Mouse (Mus musculus) thymus, adult 2 months (tissue): Measurements from ENCODE around the gene Nudt19. TPM values are rescaled to one million over a fixed set of nuclear protein-coding genes. Genes with fewer than 3 reads are reported as not detected.

Experiments used
- DNase-seq: peaks from one replicate; pipeline ENCODE4 v3.0.0; 2021
- H3K27ac ChIP-seq: fragments of 200-500 bp; 2 replicates; pipeline ENCODE4 v1.5.1; 2012; ENCODE audit warnings: low read length, control low read depth; ENCODE audit not compliant: control insufficient read depth, insufficient read depth
- H3K27me3 ChIP-seq: fragments of 200-500 bp; 2 replicates; pipeline ENCODE4 v1.6.1; 2012; ENCODE audit warnings: mild to moderate bottlenecking, low read length, moderate library complexity, mixed read lengths; ENCODE audit not compliant: control insufficient read depth, insufficient read depth
- H3K36me3 ChIP-seq: fragments of 200-500 bp; 2 replicates; pipeline ENCODE4 v1.6.1; 2012; ENCODE audit warnings: mild to moderate bottlenecking, low read length, moderate library complexity; ENCODE audit not compliant: control insufficient read depth, insufficient read depth
- H3K4me1 ChIP-seq: fragments of 200-500 bp; replicated peaks from 2 replicates; pipeline ENCODE4 v1.6.1; 2012; ENCODE audit warnings: low read length; ENCODE audit not compliant: control insufficient read depth, insufficient read depth
- H3K4me3 ChIP-seq: fragments of 200-500 bp; 2 replicates; pipeline ENCODE4 v1.5.1; 2012; ENCODE audit warnings: mild to moderate bottlenecking, low read length, control low read depth, moderate library complexity; ENCODE audit not compliant: control insufficient read depth, insufficient read depth
- CTCF ChIP-seq: fragments of 200-500 bp; IDR thresholded peaks from 2 replicates; pipeline ENCODE4 v1.5.1; 2012; ENCODE audit warnings: mild to moderate bottlenecking, control low read depth, low read length, moderate library complexity, borderline replicate concordance; ENCODE audit not compliant: control insufficient read depth, poor library complexity, insufficient read depth; ENCODE audit errors: extremely low read depth
- POLR2A ChIP-seq: fragments of 200-500 bp; IDR thresholded peaks from 2 replicates; pipeline ENCODE4 v1.6.1; 2012; ENCODE audit warnings: mild to moderate bottlenecking, low read length, control low read depth, moderate library complexity; ENCODE audit not compliant: control insufficient read depth, poor library complexity, insufficient read depth; ENCODE audit errors: extremely low read depth
- WGBS: fragments of 180-500 bp; shearing (Covaris S2); methylation state at CpG from one replicate; pipeline ENCODE4 v1.1.7; 2018; 5-methylcytosine and 5-hydroxymethylcytosine counted together
- polyA plus RNA-seq: library from polyadenylated mRNA; depleted of rRNA; stranded (reverse); fragments of >200 nt; gene quantifications from 2 replicates; pipeline ENCODE4 v1.2.3, GENCODE M21; 2012

Gene Nudt19
- polyA plus RNA-seq, 1 experiment = 40.2 TPM

DNA sequence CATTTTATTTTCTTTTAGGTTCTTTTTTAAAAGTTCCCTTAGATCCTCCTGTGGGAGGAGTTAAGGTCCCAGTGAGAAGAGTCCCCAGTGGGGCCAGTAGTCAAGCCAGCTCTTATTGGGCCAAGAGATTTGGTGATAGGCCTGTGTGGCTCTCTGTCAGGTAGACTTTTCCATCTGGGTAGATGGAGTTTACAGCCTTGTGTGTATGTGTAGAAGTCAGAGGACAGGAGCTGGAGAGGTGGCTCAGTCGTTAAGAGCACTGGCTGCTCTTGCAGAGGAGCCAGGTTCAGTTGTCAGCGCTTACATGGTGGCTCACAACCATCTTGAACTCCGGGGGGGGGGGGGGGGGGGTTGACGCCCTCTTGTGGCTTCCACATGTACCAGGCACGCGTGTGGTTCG, 33.4 kb upstream of the Nudt19 start:
- H3K27me3 ChIP-seq = peaks cover 5% of the 10 kb centered on the region; the same call in 1 of the 2 replicates
- H3K36me3 ChIP-seq = peaks cover 14% of the 10 kb centered on the region
- H3K4me3 ChIP-seq = no peak overlapping the region
- 40% methylated on average over 7 of the region's 7 CpGs for WGBS
- TF ChIP-seq CTCF (no peak), POLR2A (no peak)
- H3K27ac ChIP-seq = no peak overlapping the region
- DNase-seq = no peak
- H3K4me1 ChIP-seq = peaks cover 28% of the 10 kb centered on the region

DNA sequence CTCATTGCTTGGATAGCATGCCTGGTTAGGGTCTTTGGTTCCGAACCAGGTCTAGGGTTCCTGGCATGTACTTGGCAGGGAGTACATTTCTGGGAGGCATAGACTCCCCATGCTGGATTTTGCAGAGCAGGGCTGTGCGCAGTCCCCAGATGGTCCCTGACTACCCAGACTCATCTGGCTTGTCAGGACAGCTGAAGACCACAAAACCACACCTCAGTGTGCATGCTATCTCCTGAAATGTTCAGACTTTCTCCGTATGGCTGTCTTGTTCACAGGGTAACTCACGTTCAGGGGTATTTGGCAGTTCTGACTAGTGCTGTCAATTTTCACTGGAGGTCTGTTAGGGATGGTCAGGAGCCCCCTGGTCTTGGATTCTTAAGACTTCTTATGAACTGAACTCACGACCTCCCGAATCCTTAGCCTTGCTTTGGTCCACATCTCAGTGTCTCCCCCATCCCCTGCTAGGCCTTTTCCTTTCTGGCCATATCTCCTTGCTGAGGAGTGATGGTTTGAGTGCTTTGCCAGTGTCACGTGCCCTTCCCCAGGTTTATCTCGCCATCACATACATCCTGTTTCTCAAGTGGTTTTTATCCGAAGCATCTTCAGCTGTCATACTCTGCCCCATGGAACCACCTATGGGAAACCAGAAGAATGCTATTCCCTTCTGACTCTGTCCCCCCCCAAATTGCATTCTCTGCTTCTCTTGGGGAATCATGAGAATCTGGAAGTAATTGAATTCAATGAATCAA, 32.8 kb upstream of the Nudt19 start:
- peaks cover 10% of the 10 kb centered on the region; the same call in 1 of the 2 replicates for H3K27me3 ChIP-seq
- no peak overlapping the region for H3K27ac ChIP-seq
- no peak overlapping the region for H3K4me3 ChIP-seq
- DNase-seq = no peak
- peaks cover 31% of the 10 kb centered on the region for H3K4me1 ChIP-seq
- H3K36me3 ChIP-seq = peaks cover 14% of the 10 kb centered on the region
- WGBS = 11% methylated on average over 9 of the region's 9 CpGs
- TF ChIP-seq CTCF (no peak), POLR2A (no peak)

DNA sequence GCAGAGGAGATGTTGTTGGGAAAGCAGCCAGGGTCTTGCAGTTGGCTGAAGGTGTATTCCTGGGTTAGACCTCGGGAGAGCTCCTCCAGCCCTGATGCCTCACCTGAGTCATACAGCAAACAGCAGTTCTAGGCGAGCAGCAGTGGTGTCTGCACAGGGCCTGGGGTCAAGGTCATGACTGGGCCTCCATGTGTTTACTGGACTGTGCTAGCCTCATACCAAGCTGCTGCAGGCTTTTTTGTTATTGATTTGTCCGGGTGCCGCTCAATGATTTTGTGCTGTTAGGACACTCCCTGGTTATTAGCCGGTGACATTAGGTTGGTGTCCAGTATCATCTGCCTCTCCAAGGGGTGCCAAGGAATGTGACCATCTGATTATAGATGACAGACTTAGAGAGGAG, 31.6 kb upstream of the Nudt19 start:
- DNase-seq = no peak
- TF ChIP-seq CTCF = no peak
- no peak for TF ChIP-seq POLR2A
- WGBS = 87% methylated on average over 5 of the region's 5 CpGs
- Histone ChIP-seq H3K4me1 (peaks cover 31% of the 10 kb centered on the region), H3K36me3 (peaks cover 8% of the 10 kb centered on the region), H3K4me3 (no peak overlapping the region), H3K27me3 (peaks cover 13% of the 10 kb centered on the region; the same call in 1 of the 2 replicates), H3K27ac (no peak overlapping the region)

DNA sequence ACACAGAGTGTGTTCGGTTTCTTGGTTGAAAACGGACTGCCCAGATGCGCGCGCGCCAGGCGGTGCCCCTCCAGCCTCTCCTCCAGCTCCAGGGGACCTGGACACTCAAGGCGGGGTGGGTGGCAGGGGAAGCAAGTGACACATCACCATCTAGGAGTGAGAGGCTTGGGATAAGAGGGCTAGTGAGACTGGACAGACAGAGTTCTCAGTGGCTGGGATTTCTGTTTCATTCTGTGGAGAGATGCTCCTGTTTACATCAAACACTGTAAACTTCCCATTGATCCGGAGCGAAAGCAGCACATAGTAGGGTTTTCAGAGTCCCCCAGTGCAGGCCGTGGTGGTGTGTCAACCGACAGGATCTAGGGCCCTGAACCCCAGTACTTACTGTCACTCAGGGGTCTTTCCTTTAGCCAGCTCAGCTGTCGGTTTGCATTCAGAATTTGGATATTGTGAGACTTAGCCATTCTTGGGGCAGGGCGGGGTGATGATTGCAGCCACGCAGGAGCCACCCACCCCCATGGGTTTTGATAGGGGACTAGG, 30.9 kb upstream of the Nudt19 start:
- peak overlapping the region; percentile 78 for H3K4me3 ChIP-seq
- no peak for TF ChIP-seq CTCF
- no peak for TF ChIP-seq POLR2A
- H3K27me3 ChIP-seq = peaks cover 13% of the 10 kb centered on the region; the same call in 1 of the 2 replicates
- H3K27ac ChIP-seq = no peak overlapping the region
- H3K36me3 ChIP-seq = peaks cover 2% of the 10 kb centered on the region; the same call in 1 of the 2 replicates
- DNase-seq = peak; percentile 29
- WGBS = 42% methylated on average over 15 of the region's 15 CpGs
- H3K4me1 ChIP-seq = peaks cover 31% of the 10 kb centered on the region

DNA sequence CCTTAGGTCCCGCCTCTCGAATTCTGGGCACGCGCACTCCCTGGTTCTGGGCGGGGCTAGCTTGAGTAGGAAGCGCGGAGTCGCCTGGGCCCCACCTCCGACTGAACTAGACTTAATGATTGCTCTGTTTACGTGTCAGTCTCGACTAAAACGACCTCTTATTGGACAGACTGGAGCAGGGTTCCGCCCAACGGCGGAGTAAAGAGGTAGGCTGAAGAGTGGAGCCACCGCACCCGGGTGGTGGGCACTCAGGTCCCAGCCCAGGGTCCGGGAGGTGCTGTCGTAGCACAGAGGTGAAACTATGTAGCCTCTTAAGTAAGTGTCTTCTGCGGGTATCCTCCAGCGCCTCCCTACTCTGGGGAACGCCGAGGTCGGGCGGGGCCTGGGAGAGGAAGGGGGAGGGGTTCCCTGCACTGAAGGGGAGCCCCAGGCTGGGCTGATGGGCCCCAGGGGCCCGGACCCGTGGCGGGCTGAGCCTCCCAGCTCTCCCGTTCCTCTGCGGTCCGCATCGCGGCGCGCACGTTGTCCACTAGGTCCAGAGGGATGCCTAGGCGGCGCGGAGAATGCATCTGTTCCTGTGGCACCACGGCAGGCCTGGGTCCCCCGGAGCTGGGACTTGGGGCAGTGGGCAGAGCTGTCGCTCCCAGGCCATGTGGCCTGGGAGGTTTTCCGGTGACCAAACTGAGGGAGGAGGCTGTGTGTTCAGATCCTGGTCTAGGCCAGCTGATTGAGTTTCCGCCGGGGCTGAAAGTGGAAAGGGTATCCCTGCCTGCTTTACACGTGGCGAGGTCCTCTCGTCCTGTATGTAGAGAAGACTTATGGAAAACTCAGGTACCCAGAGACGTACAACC, 30.2 kb upstream of the Nudt19 start, which contains the start of gene Ankrd27:
TSS of gene Ankrd27 (plus strand) at position 190 of the 851 bp plus-strand sequence.
- no peak within 1 kb of the TSS for H3K27ac ChIP-seq
- no peaks in the 10 kb centered on the region for H3K36me3 ChIP-seq
- peak; percentile 96 for DNase-seq
- H3K27me3 ChIP-seq = peaks cover 13% of the 10 kb centered on the region; the same call in 1 of the 2 replicates
- peaks cover 29% of the 10 kb centered on the region for H3K4me1 ChIP-seq
- WGBS = under 1% methylated on average over 49 of the region's 49 CpGs
- H3K4me3 ChIP-seq = peak within 1 kb of the TSS; percentile 78
- peak; percentile 62; the same call in 1 of the 2 replicates for TF ChIP-seq POLR2A
- no peak for TF ChIP-seq CTCF
